Mouse (Mus musculus): ENCODE measurements around the gene Smc1b.

Smc1b gene

GRCm38 (mm10) chr15:85022211-85022610, 109.6 kb downstream of the Smc1b start:
- CTCF ChIA-PET: no interaction called here

DNA sequence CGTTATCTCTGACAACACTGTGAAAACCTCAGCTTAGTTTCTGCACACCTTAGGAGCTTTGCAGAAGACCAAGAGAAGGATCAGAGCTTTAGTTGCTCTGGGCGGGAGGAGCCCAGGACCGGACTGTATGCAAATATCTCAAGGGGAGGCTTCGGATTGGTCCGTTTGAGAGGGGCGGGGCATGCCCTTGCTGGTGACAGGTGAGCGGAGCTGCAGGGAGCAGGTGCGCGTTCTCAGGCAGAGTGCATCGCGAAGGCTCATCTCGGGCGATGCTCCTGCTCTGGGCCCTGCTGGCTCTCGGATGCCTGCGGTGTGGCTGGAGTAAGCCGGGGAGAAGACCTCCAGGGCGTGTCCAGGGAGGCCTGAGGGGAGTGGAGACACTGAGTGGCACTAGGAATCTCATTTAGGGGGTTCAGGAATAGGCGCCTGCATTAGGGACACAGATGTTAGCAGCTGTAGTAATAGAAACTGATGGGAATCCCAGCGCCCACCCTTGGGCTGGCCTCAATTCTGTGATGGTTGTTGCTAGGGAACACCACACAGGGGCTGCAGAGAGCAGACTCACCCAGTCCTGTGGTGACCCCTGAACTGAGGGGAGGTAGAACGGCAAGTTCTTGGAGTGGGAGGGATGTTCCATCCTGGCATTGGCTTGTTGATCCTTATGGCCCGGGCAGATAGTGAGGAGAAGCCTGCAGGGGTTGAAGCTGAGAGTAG, 114.7 kb downstream of the Smc1b start, which contains the start of gene Upk3a:
Upk3a (plus strand) TSS at position 191 of the 714 bp plus-strand sequence.
- CTCF ChIA-PET: no interaction called here

GRCm38 (mm10) chr15:85015771-85016170, 116.0 kb downstream of the Smc1b start:
- CTCF ChIA-PET: interaction anchor here (0.7 kb wide), 1 partner anchor 159 kb away, joined by 3 read pairs; no protein-coding TSS in a partner anchor
